Mouse (Mus musculus): Measurements from ENCODE around the gene Aldh9a1.

- TF ChIP-seq E2F4 (IDR thresholded peaks at IDR 0.05; ENCODE audit: insufficient read depth) (no peak), POLR2A (IDR thresholded peaks at IDR 0.05; ENCODE audit: insufficient read length, low read depth) (no peak), MAX (IDR thresholded peaks at IDR 0.05; ENCODE audit: low read depth) (no peak), USF1 (IDR thresholded peaks at IDR 0.05; ENCODE audit: low read depth) (no peak), TCF12 (IDR thresholded peaks at IDR 0.05; ENCODE audit: insufficient read depth, poor library complexity, severe bottlenecking) (no peak), CEBPB (IDR thresholded peaks at IDR 0.05; ENCODE audit: insufficient read depth, poor library complexity, severe bottlenecking) (no peak), POLR2AphosphoS2 (IDR thresholded peaks at IDR 0.05; ENCODE audit: insufficient read length, low read depth) (no peak), MYOD1 (IDR thresholded peaks at IDR 0.05; ENCODE audit: control insufficient read depth in 1 of 3, insufficient read length in 2 of 3, low read depth in 2 of 3) (no peak), SRF (IDR thresholded peaks at IDR 0.05; ENCODE audit: control insufficient read depth, insufficient read length, low read depth) (no peak), REST (IDR thresholded peaks at IDR 0.05; ENCODE audit: insufficient read depth, insufficient read length) (no peak), MYOG (IDR thresholded peaks at IDR 0.05; ENCODE audit: control insufficient read depth in 1 of 3, insufficient read depth in 1 of 3, insufficient read length in 2 of 3, low read depth in 2 of 3) (no peak)
Observed at GRCm38 (mm10) chr1:167358731-167359130, 8.9 kb downstream of the Aldh9a1 start.
